Mouse (Mus musculus): ENCODE results near the gene Steap3.
A peak's percentile ranks its signal among the peaks of the same experiment; 100 is the strongest.
"Not testable (repeated sequence)": the region's sequence is repeated elsewhere in the genome, so short reads cannot be mapped to it uniquely, and the experiment has no call there.

Steap3 gene

GRCm38 (mm10) chr1:120272605-120273004, at the start of gene Steap3:
Gene Steap3, minus strand, starts transcription at chr1:120272705.
- Histone ChIP-seq H3K36me3 (ENCODE audit: insufficient read depth, low read length) (no peaks in the 10 kb centered on the region), H3K4me3 (replicated peaks; ENCODE audit: low read length) (no peak within 1 kb of the TSS), H3K9me3 (ENCODE audit: low read length) (peaks cover 7% of the 10 kb centered on the region), H3K27me3 (ENCODE audit: insufficient read depth, low read length) (no peaks in the 10 kb centered on the region), H3K4me1 (replicated peaks; ENCODE audit: low read depth, low read length) (peaks cover 49% of the 10 kb centered on the region)
- no peak for TF ChIP-seq CTCF (conservative IDR thresholded peaks at IDR 0.05; ENCODE audit: low read length)
- TF ChIP-seq NANOG (IDR thresholded peaks at IDR 0.05; ENCODE audit: borderline replicate concordance, low read length): no peak
- no peak for TF ChIP-seq POU5F1 (IDR thresholded peaks at IDR 0.05; ENCODE audit: borderline replicate concordance, low read length)

- TF ChIP-seq CTCF (conservative IDR thresholded peaks at IDR 0.05; ENCODE audit: low read length) (no peak), POU5F1 (IDR thresholded peaks at IDR 0.05; ENCODE audit: borderline replicate concordance, low read length) (no peak), NANOG (IDR thresholded peaks at IDR 0.05; ENCODE audit: borderline replicate concordance, low read length) (no peak)
- no peaks in the 10 kb centered on the region for H3K9me3 ChIP-seq (ENCODE audit: low read length)
- 0 out of 2 replicates have a peak, but pooled peaks cover 10% of the 10 kb centered on the region for H3K27me3 ChIP-seq (ENCODE audit: insufficient read depth, low read length)
- no peaks in the 10 kb centered on the region for H3K36me3 ChIP-seq (ENCODE audit: insufficient read depth, low read length)
- H3K4me1 ChIP-seq (replicated peaks; ENCODE audit: low read depth, low read length): no peaks in the 10 kb centered on the region
- H3K4me3 ChIP-seq (replicated peaks; ENCODE audit: low read length): no peak overlapping the region
These were observed 48.9 kb upstream of the Steap3 start for GRCm38 (mm10) chr1:120321270-120322021.

GRCm38 (mm10) chr1:120305801-120306200, 33.3 kb upstream of the Steap3 start:
- H3K27me3 ChIP-seq (ENCODE audit: insufficient read depth, low read length): no peaks in the 10 kb centered on the region
- no peaks in the 10 kb centered on the region for H3K9me3 ChIP-seq (ENCODE audit: low read length)
- no peak for TF ChIP-seq CTCF (conservative IDR thresholded peaks at IDR 0.05; ENCODE audit: low read length)
- TF ChIP-seq NANOG (IDR thresholded peaks at IDR 0.05; ENCODE audit: borderline replicate concordance, low read length): no peak
- no peak for TF ChIP-seq POU5F1 (IDR thresholded peaks at IDR 0.05; ENCODE audit: borderline replicate concordance, low read length)
- H3K36me3 ChIP-seq (ENCODE audit: insufficient read depth, low read length): peaks cover 7% of the 10 kb centered on the region; the same call in 1 of the 2 replicates
- no peak overlapping the region for H3K4me3 ChIP-seq (replicated peaks; ENCODE audit: low read length)
- H3K4me1 ChIP-seq (replicated peaks; ENCODE audit: low read depth, low read length): no peaks in the 10 kb centered on the region

GRCm38 (mm10) chr1:120296936-120297335, 24.4 kb upstream of the Steap3 start:
- TF ChIP-seq CTCF (conservative IDR thresholded peaks at IDR 0.05; ENCODE audit: low read length): peak; percentile 29
- no peak for TF ChIP-seq POU5F1 (IDR thresholded peaks at IDR 0.05; ENCODE audit: borderline replicate concordance, low read length)
- Histone ChIP-seq H3K27me3 (ENCODE audit: insufficient read depth, low read length) (no peaks in the 10 kb centered on the region), H3K9me3 (ENCODE audit: low read length) (peaks cover 21% of the 10 kb centered on the region), H3K36me3 (ENCODE audit: insufficient read depth, low read length) (peaks cover 27% of the 10 kb centered on the region), H3K4me1 (replicated peaks; ENCODE audit: low read depth, low read length) (no peaks in the 10 kb centered on the region), H3K4me3 (replicated peaks; ENCODE audit: low read length) (no peak overlapping the region)

- Histone ChIP-seq H3K4me3 (replicated peaks; ENCODE audit: low read length) (no peak overlapping the region), H3K4me1 (replicated peaks; ENCODE audit: low read depth, low read length) (0 out of 2 replicates have a peak, but pooled peaks cover 4% of the 10 kb centered on the region), H3K36me3 (ENCODE audit: insufficient read depth, low read length) (peaks cover 21% of the 10 kb centered on the region), H3K9me3 (ENCODE audit: low read length) (peaks cover 16% of the 10 kb centered on the region), H3K27me3 (ENCODE audit: insufficient read depth, low read length) (no peaks in the 10 kb centered on the region)
- TF ChIP-seq NANOG (IDR thresholded peaks at IDR 0.05; ENCODE audit: borderline replicate concordance, low read length) (no peak), CTCF (conservative IDR thresholded peaks at IDR 0.05; ENCODE audit: low read length) (no peak), POU5F1 (IDR thresholded peaks at IDR 0.05; ENCODE audit: borderline replicate concordance, low read length) (no peak)
These were observed 21.3 kb upstream of the Steap3 start for GRCm38 (mm10) chr1:120293803-120294202.

- peaks cover 21% of the 10 kb centered on the region for H3K36me3 ChIP-seq (ENCODE audit: insufficient read depth, low read length)
- H3K9me3 ChIP-seq (ENCODE audit: low read length): peaks cover 16% of the 10 kb centered on the region
- H3K27me3 ChIP-seq (ENCODE audit: insufficient read depth, low read length): no peaks in the 10 kb centered on the region
- peaks cover 20% of the 10 kb centered on the region for H3K4me1 ChIP-seq (replicated peaks; ENCODE audit: low read depth, low read length)
- no peak for TF ChIP-seq CTCF (conservative IDR thresholded peaks at IDR 0.05; ENCODE audit: low read length)
- no peak for TF ChIP-seq POU5F1 (IDR thresholded peaks at IDR 0.05; ENCODE audit: borderline replicate concordance, low read length)
- TF ChIP-seq NANOG (IDR thresholded peaks at IDR 0.05; ENCODE audit: borderline replicate concordance, low read length): no peak
- H3K4me3 ChIP-seq (replicated peaks; ENCODE audit: low read length): no peak overlapping the region
These were observed 19.2 kb upstream of the Steap3 start for GRCm38 (mm10) chr1:120291709-120292108.

GRCm38 (mm10) chr1:120289843-120290242, 17.3 kb upstream of the Steap3 start:
- Histone ChIP-seq H3K4me1 (replicated peaks; ENCODE audit: low read depth, low read length) (peaks cover 20% of the 10 kb centered on the region), H3K9me3 (ENCODE audit: low read length) (peaks cover 16% of the 10 kb centered on the region), H3K36me3 (ENCODE audit: insufficient read depth, low read length) (peaks cover 7% of the 10 kb centered on the region), H3K27me3 (ENCODE audit: insufficient read depth, low read length) (no peaks in the 10 kb centered on the region), H3K4me3 (replicated peaks; ENCODE audit: low read length) (no peak overlapping the region)
- TF ChIP-seq CTCF (conservative IDR thresholded peaks at IDR 0.05; ENCODE audit: low read length): no peak
- TF ChIP-seq POU5F1 (IDR thresholded peaks at IDR 0.05; ENCODE audit: borderline replicate concordance, low read length): no peak
- TF ChIP-seq NANOG (IDR thresholded peaks at IDR 0.05; ENCODE audit: borderline replicate concordance, low read length): no peak

- TF ChIP-seq NANOG (IDR thresholded peaks at IDR 0.05; ENCODE audit: borderline replicate concordance, low read length) (no peak), CTCF (conservative IDR thresholded peaks at IDR 0.05; ENCODE audit: low read length) (no peak), POU5F1 (IDR thresholded peaks at IDR 0.05; ENCODE audit: borderline replicate concordance, low read length) (no peak)
- Histone ChIP-seq H3K4me1 (replicated peaks; ENCODE audit: low read depth, low read length) (peaks cover 20% of the 10 kb centered on the region), H3K4me3 (replicated peaks; ENCODE audit: low read length) (no peak overlapping the region), H3K9me3 (ENCODE audit: low read length) (peaks cover 7% of the 10 kb centered on the region), H3K36me3 (ENCODE audit: insufficient read depth, low read length) (peaks cover 2% of the 10 kb centered on the region), H3K27me3 (ENCODE audit: insufficient read depth, low read length) (0 out of 2 replicates have a peak, but pooled peaks cover under 1% of the 10 kb centered on the region)
These were observed 15.2 kb upstream of the Steap3 start for GRCm38 (mm10) chr1:120287679-120288078.

- not testable (repeated sequence) for H3K36me3 ChIP-seq (ENCODE audit: insufficient read depth, low read length); H3K27me3 ChIP-seq (ENCODE audit: insufficient read depth, low read length); H3K9me3 ChIP-seq (ENCODE audit: low read length); H3K4me3 ChIP-seq (replicated peaks; ENCODE audit: low read length)
- peaks cover 16% of the 10 kb centered on the region for H3K4me1 ChIP-seq (replicated peaks; ENCODE audit: low read depth, low read length)
These were observed 3.6 kb upstream of the Steap3 start for GRCm38 (mm10) chr1:120276058-120276457.
